Comparison of ENCODE assay signal across 19 mouse cellular contexts in genomic region chr11:47566156-47566555, GRCm38 (mm10).
DNase-seq lines count a peak whose midpoint lies in the region; ATAC-seq lines count a peak whose summit lies in the region.
"Had no signal": no experiment of that assay in that cellular context is flagged by ENCODE, and none has a peak within 500 bp of the region (broad histone marks: within the 10 kb centered on the region; RNA-seq: fewer than 3 reads in every experiment).

No protein-coding gene starts in this region.

- peak; percentile 3 to 52 for DNase-seq in adrenal gland, adult (ENCODE audit: inconsistent age in 2 of 2, low spot score in 1 of 2)
- no peak for DNase-seq in adrenal gland, postnatal 25 days
- DNase-seq in layer of hippocampus, adult 9-11 months = peak; percentile 2
- no peak for DNase-seq in layer of hippocampus, postnatal 10 days (ENCODE audit: low spot score in 2 of 2)
- DNase-seq in 3T3-L1 (ENCODE audit: low read depth, low spot score) = peak; percentile 28
- DNase-seq in left cerebral cortex, postnatal 14 days (ENCODE audit: low spot score in 2 of 2) = peak; percentile 18 to 37
- DNase-seq in cerebellum, postnatal 4 days (ENCODE audit: low spot score in 2 of 2) = no peak
- DNase-seq: cerebellum, adult 11-12 months; cerebellum, postnatal 25 days; embryo, embryonic 11 days; gastrocnemius, adult 2 months; kidney, postnatal 10 days; liver, postnatal 0 days; thymus, postnatal 14 days had no signal

- ATAC-seq in erythroid progenitor cell, adult 5-6 weeks (replicated peaks; ENCODE audit: low FRiP score, poor library complexity, severe bottlenecking) = no peak
- ATAC-seq: forebrain, embryonic 14.5 days; intestine, embryonic 15.5 days; liver, postnatal 0 days; lung, postnatal 0 days; midbrain, embryonic 16.5 days had no signal

- intact Hi-C loops in left cerebral cortex, postnatal 14 days (cut with DNase I) = no loop called here

Comparison
In these comparisons a context has a peak if more than half of its experiments do, and no peak if none do; other contexts are left out.
1. DNase-seq: peak in adrenal gland, adult (2 of 2), layer of hippocampus, adult 9-11 months (single experiment), 3T3-L1 (single experiment) and left cerebral cortex, postnatal 14 days (2 of 2); none in adrenal gland, postnatal 25 days (single experiment), layer of hippocampus, postnatal 10 days (0 of 2) and cerebellum, postnatal 4 days (0 of 2).